Mouse (Mus musculus): ENCODE data around the gene Mis18a. TPM values are rescaled to one million over a fixed set of nuclear protein-coding genes. Genes with fewer than 3 reads are reported as not detected.

Gene Mis18a
- total RNA-seq, 1 experiment, result 21.3 TPM

- no peaks in the 10 kb centered on the region for H3K4me1 ChIP-seq (ENCODE audit: control insufficient read depth in 2 of 2, insufficient read depth in 2 of 2, low read length in 2 of 2, poor library complexity in 1 of 2)
- in situ Hi-C loops (cut with MboI; ENCODE audit: low sequenced_read_pairs in 2 of 2, unreplicated experiment in 2 of 2), result no loop called here
- TF ChIP-seq ZC3H11A (IDR thresholded peaks at IDR 0.05; ENCODE audit: borderline replicate concordance, low read depth, low read length) (no peak), ZNF384 (IDR thresholded peaks at IDR 0.05; ENCODE audit: low read depth, low read length) (no peak), MAFK (IDR thresholded peaks at IDR 0.05; ENCODE audit: insufficient read depth, low read depth, low read length) (no peak), CHD2 (IDR thresholded peaks at IDR 0.05; ENCODE audit: low read depth, low read length) (no peak), HCFC1 (IDR thresholded peaks at IDR 0.05; ENCODE audit: borderline replicate concordance, insufficient read depth, low read length) (no peak)
- no peak overlapping the region for H3K9ac ChIP-seq (ENCODE audit: insufficient read depth, low read depth, low read length, poor library complexity, severe bottlenecking)
- H3K36me3 ChIP-seq (ENCODE audit: control insufficient read depth, insufficient read depth, low read length, poor library complexity, severe bottlenecking), result peaks cover 40% of the 10 kb centered on the region
- DNase-seq (ENCODE audit: low read depth, low spot score), result no peak
- H3K9me3 ChIP-seq (ENCODE audit: control insufficient read depth, insufficient read depth, low read depth, low read length), result no peaks in the 10 kb centered on the region
- H3K27ac ChIP-seq (ENCODE audit: insufficient read depth, low read depth, low read length, poor library complexity, severe bottlenecking), result no peak overlapping the region
- H3K4me3 ChIP-seq (ENCODE audit: insufficient read depth in 1 of 2, low read depth in 1 of 2, low read length in 2 of 2, poor library complexity in 1 of 2, severe bottlenecking in 1 of 2), result no peak overlapping the region
Observed at GRCm38 (mm10) chr16:90753386-90753941, 26.3 kb upstream of the Mis18a start.

- no peaks in the 10 kb centered on the region for H3K9me3 ChIP-seq (ENCODE audit: control insufficient read depth, insufficient read depth, low read depth, low read length)
- no peak overlapping the region for H3K27ac ChIP-seq (ENCODE audit: insufficient read depth, low read depth, low read length, poor library complexity, severe bottlenecking)
- H3K36me3 ChIP-seq (ENCODE audit: control insufficient read depth, insufficient read depth, low read length, poor library complexity, severe bottlenecking), result peaks cover 13% of the 10 kb centered on the region
- H3K4me3 ChIP-seq (ENCODE audit: insufficient read depth in 1 of 2, low read depth in 1 of 2, low read length in 2 of 2, poor library complexity in 1 of 2, severe bottlenecking in 1 of 2), result no peak overlapping the region
- DNase-seq (ENCODE audit: low read depth, low spot score), result no peak
- TF ChIP-seq ZNF384 (IDR thresholded peaks at IDR 0.05; ENCODE audit: low read depth, low read length), result no peak
- TF ChIP-seq ZC3H11A (IDR thresholded peaks at IDR 0.05; ENCODE audit: borderline replicate concordance, low read depth, low read length), result no peak
- TF ChIP-seq MAFK (IDR thresholded peaks at IDR 0.05; ENCODE audit: insufficient read depth, low read depth, low read length), result no peak
- TF ChIP-seq CHD2 (IDR thresholded peaks at IDR 0.05; ENCODE audit: low read depth, low read length), result no peak
- TF ChIP-seq HCFC1 (IDR thresholded peaks at IDR 0.05; ENCODE audit: borderline replicate concordance, insufficient read depth, low read length), result no peak
- H3K9ac ChIP-seq (ENCODE audit: insufficient read depth, low read depth, low read length, poor library complexity, severe bottlenecking), result no peak overlapping the region
- in situ Hi-C loops (cut with MboI; ENCODE audit: low sequenced_read_pairs in 2 of 2, unreplicated experiment in 2 of 2), result no loop called here
- H3K4me1 ChIP-seq (ENCODE audit: control insufficient read depth in 2 of 2, insufficient read depth in 2 of 2, low read length in 2 of 2, poor library complexity in 1 of 2), result no peaks in the 10 kb centered on the region
Observed at GRCm38 (mm10) chr16:90748169-90748568, 21.0 kb upstream of the Mis18a start.

- in situ Hi-C loops (cut with MboI; ENCODE audit: low sequenced_read_pairs in 2 of 2, unreplicated experiment in 2 of 2), result no loop called here
- Histone ChIP-seq H3K4me3 (ENCODE audit: insufficient read depth in 1 of 2, low read depth in 1 of 2, low read length in 2 of 2, poor library complexity in 1 of 2, severe bottlenecking in 1 of 2) (no peak overlapping the region), H3K9ac (ENCODE audit: insufficient read depth, low read depth, low read length, poor library complexity, severe bottlenecking) (no peak overlapping the region), H3K36me3 (ENCODE audit: control insufficient read depth, insufficient read depth, low read length, poor library complexity, severe bottlenecking) (peaks cover 7% of the 10 kb centered on the region), H3K4me1 (ENCODE audit: control insufficient read depth in 2 of 2, insufficient read depth in 2 of 2, low read length in 2 of 2, poor library complexity in 1 of 2) (no peaks in the 10 kb centered on the region), H3K27ac (ENCODE audit: insufficient read depth, low read depth, low read length, poor library complexity, severe bottlenecking) (no peak overlapping the region), H3K9me3 (ENCODE audit: control insufficient read depth, insufficient read depth, low read depth, low read length) (no peaks in the 10 kb centered on the region)
- no peak for TF ChIP-seq MAFK (IDR thresholded peaks at IDR 0.05; ENCODE audit: insufficient read depth, low read depth, low read length)
- TF ChIP-seq ZC3H11A (IDR thresholded peaks at IDR 0.05; ENCODE audit: borderline replicate concordance, low read depth, low read length), result no peak
- TF ChIP-seq HCFC1 (IDR thresholded peaks at IDR 0.05; ENCODE audit: borderline replicate concordance, insufficient read depth, low read length), result no peak
- no peak for TF ChIP-seq ZNF384 (IDR thresholded peaks at IDR 0.05; ENCODE audit: low read depth, low read length)
- no peak for TF ChIP-seq CHD2 (IDR thresholded peaks at IDR 0.05; ENCODE audit: low read depth, low read length)
- DNase-seq (ENCODE audit: low read depth, low spot score), result no peak
Observed at GRCm38 (mm10) chr16:90747143-90747542, 19.9 kb upstream of the Mis18a start.

GRCm38 (mm10) chr16:90738092-90738956 lies 11.1 kb upstream of the Mis18a start, which contains the start of gene Mrap:
Gene Mrap, plus strand, starts transcription at chr16:90738207.
- Histone ChIP-seq H3K9me3 (ENCODE audit: control insufficient read depth, insufficient read depth, low read depth, low read length) (no peaks in the 10 kb centered on the region), H3K4me1 (ENCODE audit: control insufficient read depth in 2 of 2, insufficient read depth in 2 of 2, low read length in 2 of 2, poor library complexity in 1 of 2) (peaks cover 1 to 8% of the 10 kb centered on the region in 2 experiments; a peak in 1 of 4 replicates), H3K9ac (ENCODE audit: insufficient read depth, low read depth, low read length, poor library complexity, severe bottlenecking) (no peak within 1 kb of the TSS), H3K36me3 (ENCODE audit: control insufficient read depth, insufficient read depth, low read length, poor library complexity, severe bottlenecking) (no peaks in the 10 kb centered on the region), H3K27ac (ENCODE audit: insufficient read depth, low read depth, low read length, poor library complexity, severe bottlenecking) (no peak within 1 kb of the TSS), H3K4me3 (ENCODE audit: insufficient read depth in 1 of 2, low read depth in 1 of 2, low read length in 2 of 2, poor library complexity in 1 of 2, severe bottlenecking in 1 of 2) (peak within 1 kb of the TSS in 1 of 2 experiments; percentile 4; a peak in 1 of 4 replicates)
- no peak for TF ChIP-seq MAFK (IDR thresholded peaks at IDR 0.05; ENCODE audit: insufficient read depth, low read depth, low read length)
- TF ChIP-seq ZNF384 (IDR thresholded peaks at IDR 0.05; ENCODE audit: low read depth, low read length), result no peak
- no peak for TF ChIP-seq CHD2 (IDR thresholded peaks at IDR 0.05; ENCODE audit: low read depth, low read length)
- no peak for TF ChIP-seq HCFC1 (IDR thresholded peaks at IDR 0.05; ENCODE audit: borderline replicate concordance, insufficient read depth, low read length)
- no peak for TF ChIP-seq ZC3H11A (IDR thresholded peaks at IDR 0.05; ENCODE audit: borderline replicate concordance, low read depth, low read length)
- in situ Hi-C loops (cut with MboI; ENCODE audit: low sequenced_read_pairs in 2 of 2, unreplicated experiment in 2 of 2), result no loop called here
- DNase-seq (ENCODE audit: low read depth, low spot score), result no peak

Measured in ES-E14 (cell line).